14 mouse cellular contexts compared by ENCODE assay signal in the genomic region with DNA sequence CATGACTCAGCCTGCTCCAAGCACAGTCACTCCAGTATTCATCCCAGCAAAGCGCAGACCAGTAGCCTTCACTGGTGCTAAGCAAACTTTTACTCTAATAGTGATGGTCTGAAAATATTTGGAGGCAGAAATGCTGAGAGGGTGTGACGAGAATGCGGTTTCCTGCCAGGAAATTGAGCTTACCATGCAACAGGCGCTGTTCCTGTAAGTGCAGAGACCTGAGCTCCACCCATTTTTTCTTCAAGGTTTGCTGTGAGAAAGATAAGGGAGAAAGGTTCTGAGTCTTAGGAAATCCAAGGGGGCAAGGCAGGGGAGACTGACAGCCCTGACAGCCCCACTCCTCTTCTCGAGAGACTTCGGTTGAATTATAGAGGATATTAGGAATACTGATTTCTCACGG. TPM values are rescaled to one million over a fixed set of nuclear protein-coding genes. Genes with fewer than 3 reads are reported as not detected.
DNase-seq lines count a peak whose midpoint lies in the region; ATAC-seq lines count a peak whose summit lies in the region.
"Had no signal": no experiment of that assay in that cellular context is flagged by ENCODE, and none has a peak within 500 bp of the region (broad histone marks: within the 10 kb centered on the region; RNA-seq: fewer than 3 reads in every experiment).

No protein-coding gene starts in this region.

- intact Hi-C loops in heart, postnatal 10 days (cut with DNase I) = no loop called here

- H3K4me1 ChIP-seq in forebrain, embryonic 13.5 days = no peaks in the 10 kb centered on the region
- H3K4me1 ChIP-seq: hindbrain, embryonic 15.5 days; midbrain, embryonic 12.5 days; neural tube, embryonic 13.5 days had no signal

- no peaks in the 10 kb centered on the region for H3K27me3 ChIP-seq in forebrain, embryonic 13.5 days
- H3K27me3 ChIP-seq: hindbrain, embryonic 15.5 days; midbrain, embryonic 12.5 days; neural tube, embryonic 13.5 days had no signal

- no peaks in the 10 kb centered on the region for H3K36me3 ChIP-seq in forebrain, embryonic 13.5 days (ENCODE audit: poor library complexity, severe bottlenecking)
- H3K36me3 ChIP-seq: hindbrain, embryonic 15.5 days; midbrain, embryonic 12.5 days; neural tube, embryonic 13.5 days had no signal

- peak; percentile 91 for ATAC-seq in common myeloid progenitor, adult 5-6 weeks (replicated peaks; ENCODE audit: low read depth, poor library complexity, severe bottlenecking)
- peak; percentile 83 for ATAC-seq in megakaryocyte, adult 5-6 weeks (ENCODE audit: poor library complexity, severe bottlenecking)
- ATAC-seq in forebrain, embryonic 13.5 days = no peak
- ATAC-seq: forebrain, embryonic 16.5 days had no signal

- no peak overlapping the region for H3K27ac ChIP-seq in forebrain, embryonic 13.5 days
- H3K27ac ChIP-seq: heart, adult 2 months; hindbrain, embryonic 15.5 days; midbrain, embryonic 12.5 days; neural tube, embryonic 13.5 days had no signal

- no peak overlapping the region for H3K4me2 ChIP-seq in forebrain, embryonic 13.5 days
- H3K4me2 ChIP-seq: hindbrain, embryonic 15.5 days; midbrain, embryonic 12.5 days; neural tube, embryonic 13.5 days had no signal

- no peak overlapping the region for H3K9ac ChIP-seq in forebrain, embryonic 13.5 days
- H3K9ac ChIP-seq: hindbrain, embryonic 15.5 days; midbrain, embryonic 12.5 days; neural tube, embryonic 13.5 days had no signal

- no peak overlapping the region for H3K4me3 ChIP-seq in forebrain, embryonic 13.5 days
- H3K4me3 ChIP-seq: heart, adult 2 months; hindbrain, embryonic 15.5 days; midbrain, embryonic 12.5 days; neural tube, embryonic 13.5 days had no signal

- peak; percentile 25 for DNase-seq in cerebellum, adult 9-11 months
- no peak for DNase-seq in cerebellum, adult 8-10 months
- DNase-seq in thymus, postnatal 10 days (ENCODE audit: low spot score in 2 of 2) = peak; percentile 37 to 39
- DNase-seq in urinary bladder, adult 2 months (ENCODE audit: low spot score) = no peak
- no peak for DNase-seq in heart, postnatal 10 days
- DNase-seq: embryo, embryonic 11 days had no signal

- 94% methylated on average over 7 of the region's 7 CpGs for WGBS in forebrain, embryonic 13.5 days

- no peaks in the 10 kb centered on the region for H3K9me3 ChIP-seq in forebrain, embryonic 13.5 days (replicated peaks)
- H3K9me3 ChIP-seq: hindbrain, embryonic 15.5 days; midbrain, embryonic 12.5 days; neural tube, embryonic 13.5 days had no signal

RNA-seq across cellular contexts. Expression of gene Cytip, which starts 57.7 kb away (rescaled TPM):
- 23.5 and 45.5 TPM in 2 replicates for total RNA-seq in common myeloid progenitor, adult 5-6 weeks (2017)
- 125 and 144 TPM in 2 replicates for total RNA-seq in megakaryocyte, adult 5-6 weeks (2015)
- 285 and 325 TPM in 2 replicates for total RNA-seq in megakaryocyte, adult 5-6 weeks (2017)
- 4.6 and 5.0 TPM in 2 replicates for polyA plus RNA-seq in urinary bladder, adult 2 months (2012; rRNA removed)
- total RNA-seq in heart, postnatal 10 days (2021) = 1 to 10 TPM; 1.6 to 1.9 TPM
- 0.18 and 0.33 TPM in 2 replicates for polyA plus RNA-seq in forebrain, embryonic 13.5 days (2015; fragmentation: Nextera tagmentation; extraction: Ambion mirVana)

Comparison
In these comparisons a context has a peak if more than half of its experiments do, and no peak if none do; other contexts are left out.
1. DNase-seq: peak in cerebellum, adult 9-11 months (single experiment) and thymus, postnatal 10 days (2 of 2); none in cerebellum, adult 8-10 months (single experiment), urinary bladder, adult 2 months (single experiment) and heart, postnatal 10 days (0 of 2).